ENCODE assay signal across 29 mouse cellular contexts in genomic region chrX:69460896-69461295, GRCm38 (mm10).
"Had no signal": no experiment of that assay in that cellular context is flagged by ENCODE, and none has a peak within 500 bp of the region (broad histone marks: within the 10 kb centered on the region; RNA-seq: fewer than 3 reads in every experiment).

No protein-coding gene starts in this region.

- H3K4me3 ChIP-seq: heart, adult 2 months; heart, embryonic 13.5 days; heart, embryonic 15.5 days; hindbrain, embryonic 12.5 days; intestine, embryonic 15.5 days; kidney, embryonic 15.5 days; layer of hippocampus, adult 2 months; left cerebral cortex, adult 2 months; limb, embryonic 10.5 days; limb, embryonic 12.5 days; liver, embryonic 13.5 days; liver, embryonic 15.5 days had no signal

- H3K9me3 ChIP-seq: heart, embryonic 13.5 days; heart, embryonic 15.5 days; hindbrain, embryonic 12.5 days; intestine, embryonic 15.5 days; kidney, embryonic 15.5 days; limb, embryonic 10.5 days; limb, embryonic 12.5 days; liver, embryonic 13.5 days; liver, embryonic 15.5 days had no signal

- H3K27ac ChIP-seq: heart, adult 2 months; heart, embryonic 13.5 days; heart, embryonic 15.5 days; hindbrain, embryonic 12.5 days; hindbrain, embryonic 14.5 days; intestine, embryonic 15.5 days; kidney, embryonic 15.5 days; kidney, postnatal 0 days; layer of hippocampus, adult 2 months; left cerebral cortex, adult 2 months; limb, embryonic 10.5 days; limb, embryonic 12.5 days; liver, embryonic 13.5 days; liver, embryonic 15.5 days had no signal

- H3K4me1 ChIP-seq: heart, embryonic 15.5 days; hindbrain, embryonic 12.5 days; intestine, embryonic 15.5 days; kidney, embryonic 15.5 days; limb, embryonic 10.5 days; limb, embryonic 12.5 days; liver, embryonic 13.5 days; liver, embryonic 15.5 days had no signal

- ATAC-seq: hindbrain, embryonic 16.5 days; inflammation-experienced regulatory T-cells, adult 6 months; intestine, embryonic 15.5 days; intestine, postnatal 0 days; liver, postnatal 0 days had no signal

- H3K27me3 ChIP-seq: heart, embryonic 13.5 days; heart, embryonic 15.5 days; hindbrain, embryonic 12.5 days; intestine, embryonic 15.5 days; kidney, embryonic 15.5 days; limb, embryonic 12.5 days; liver, embryonic 13.5 days; liver, embryonic 15.5 days had no signal

- H3K9ac ChIP-seq: heart, embryonic 13.5 days; heart, embryonic 15.5 days; hindbrain, embryonic 12.5 days; hindbrain, embryonic 14.5 days; intestine, embryonic 15.5 days; kidney, embryonic 15.5 days; limb, embryonic 12.5 days; liver, embryonic 13.5 days; liver, embryonic 15.5 days; liver, postnatal 0 days had no signal

- DNase-seq: gastrocnemius, postnatal 14 days; gastrocnemius, postnatal 36 days; heart, adult 11 months; heart, adult 2 months; heart, postnatal 14 days; heart, postnatal 36 days; kidney, adult 18-20 months; kidney, adult 9 months; kidney, postnatal 25 days; kidney, postnatal 4 days; liver; liver, embryonic 13.5 days; liver, postnatal 0 days had no signal

- H3K4me2 ChIP-seq: heart, embryonic 11.5 days; heart, embryonic 13.5 days; heart, embryonic 15.5 days; hindbrain, embryonic 12.5 days; hindbrain, embryonic 14.5 days; intestine, embryonic 15.5 days; kidney, embryonic 15.5 days; limb, embryonic 12.5 days; liver, embryonic 13.5 days; liver, embryonic 15.5 days had no signal

- H3K36me3 ChIP-seq: heart, embryonic 13.5 days; heart, embryonic 15.5 days; hindbrain, embryonic 12.5 days; intestine, embryonic 15.5 days; kidney, embryonic 15.5 days; limb, embryonic 10.5 days; limb, embryonic 12.5 days; liver, embryonic 13.5 days; liver, embryonic 15.5 days had no signal
